Mouse (Mus musculus): ENCODE results near the gene Bmp6. TPM values are rescaled to one million over a fixed set of nuclear protein-coding genes. Genes with fewer than 3 reads are reported as not detected.

Gene Bmp6
- polyA plus RNA-seq, 1 experiment, result not detected

DNA sequence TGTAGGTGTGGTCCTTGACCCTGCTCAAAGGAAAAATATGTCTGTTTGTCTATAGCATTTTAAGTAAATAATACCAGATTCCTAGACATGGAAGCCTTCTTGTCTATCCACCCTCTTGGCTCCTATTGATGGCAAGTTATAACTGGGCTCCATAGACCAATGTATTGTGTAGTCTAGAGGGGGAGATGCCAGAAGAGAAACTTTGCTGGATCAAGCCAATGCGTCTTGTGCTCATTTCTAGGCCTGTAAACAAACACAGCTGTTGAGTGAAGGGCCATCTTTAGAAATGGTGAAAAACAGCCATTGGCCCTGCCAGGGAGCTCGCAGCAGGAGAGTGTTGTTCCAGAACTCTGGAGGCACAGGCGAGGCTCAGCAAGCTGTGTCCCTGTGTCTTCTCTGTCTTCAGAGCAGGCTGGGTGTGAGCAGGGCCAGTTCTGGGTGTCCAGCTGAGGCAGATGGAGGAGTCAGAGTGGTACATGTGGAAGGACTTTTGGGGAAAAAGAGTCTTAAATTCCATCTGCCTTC is 41.2 kb downstream of the Bmp6 start:
- no peaks in the 10 kb centered on the region for H3K4me1 ChIP-seq (ENCODE audit: control insufficient read depth, insufficient read depth, low read length)
- TF ChIP-seq CTCF (IDR thresholded peaks at IDR 0.05; ENCODE audit: low read depth, low read length) (no peak), POLR2A (IDR thresholded peaks at IDR 0.05; ENCODE audit: borderline replicate concordance, low read depth, low read length) (no peak)
- no peak overlapping the region for H3K4me3 ChIP-seq (ENCODE audit: insufficient read depth, low read length)
- no peak overlapping the region for H3K27ac ChIP-seq (ENCODE audit: insufficient read depth, low read depth, low read length)

DNA sequence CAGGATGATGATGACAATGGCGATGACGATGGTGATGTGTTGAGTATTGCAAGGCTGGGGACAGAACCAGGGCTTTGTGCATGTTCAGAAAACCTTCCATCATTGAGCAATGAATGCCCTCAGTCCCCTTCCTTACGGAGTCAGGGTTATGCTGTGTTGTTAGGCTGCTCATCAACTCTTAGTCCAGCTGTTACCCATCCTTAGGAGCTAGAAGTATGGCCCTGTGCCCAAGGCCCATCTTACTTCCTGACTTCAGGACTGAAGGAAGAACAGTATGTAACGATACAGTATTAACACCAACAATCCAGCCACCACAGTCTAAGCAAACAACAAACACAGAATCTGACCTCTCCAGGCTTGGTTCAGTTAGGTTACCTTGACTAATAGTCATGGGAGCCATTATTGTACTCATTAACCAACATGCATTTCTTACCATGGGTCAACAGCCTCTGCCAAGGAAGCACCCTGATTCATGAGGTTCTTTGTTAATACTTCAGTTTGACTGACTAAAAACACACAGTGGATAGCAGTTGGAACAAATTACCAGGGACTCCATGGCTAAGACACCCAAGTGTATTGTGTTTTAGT is 42.6 kb downstream of the Bmp6 start:
- TF ChIP-seq CTCF (IDR thresholded peaks at IDR 0.05; ENCODE audit: low read depth, low read length), result no peak
- TF ChIP-seq POLR2A (IDR thresholded peaks at IDR 0.05; ENCODE audit: borderline replicate concordance, low read depth, low read length), result no peak
- Histone ChIP-seq H3K4me3 (ENCODE audit: insufficient read depth, low read length) (no peak overlapping the region), H3K27ac (ENCODE audit: insufficient read depth, low read depth, low read length) (no peak overlapping the region), H3K4me1 (ENCODE audit: control insufficient read depth, insufficient read depth, low read length) (no peaks in the 10 kb centered on the region)

DNA sequence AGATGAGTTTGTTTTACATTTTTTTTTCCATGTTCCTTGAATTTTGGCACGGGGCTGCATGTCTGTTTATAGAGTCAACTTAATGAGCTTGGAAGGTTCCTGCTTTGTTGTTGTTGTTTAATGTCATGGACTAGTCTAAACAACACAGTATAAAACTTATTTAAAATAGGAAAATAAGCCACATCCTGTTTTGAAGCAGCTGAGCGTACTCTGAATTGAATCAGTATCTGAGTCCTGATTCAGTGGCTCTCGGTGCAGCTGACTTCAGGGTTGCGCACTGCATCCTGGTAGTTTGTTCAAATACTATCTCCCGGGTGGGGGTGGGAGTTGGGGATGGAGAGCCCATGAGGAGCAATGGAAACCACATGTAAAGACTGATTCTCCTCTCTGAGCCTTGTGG is 48.5 kb downstream of the Bmp6 start:
- no peak overlapping the region for H3K4me3 ChIP-seq (ENCODE audit: insufficient read depth, low read length)
- no peaks in the 10 kb centered on the region for H3K4me1 ChIP-seq (ENCODE audit: control insufficient read depth, insufficient read depth, low read length)
- no peak overlapping the region for H3K27ac ChIP-seq (ENCODE audit: insufficient read depth, low read depth, low read length)
- TF ChIP-seq CTCF (IDR thresholded peaks at IDR 0.05; ENCODE audit: low read depth, low read length) (no peak), POLR2A (IDR thresholded peaks at IDR 0.05; ENCODE audit: borderline replicate concordance, low read depth, low read length) (no peak)

DNA sequence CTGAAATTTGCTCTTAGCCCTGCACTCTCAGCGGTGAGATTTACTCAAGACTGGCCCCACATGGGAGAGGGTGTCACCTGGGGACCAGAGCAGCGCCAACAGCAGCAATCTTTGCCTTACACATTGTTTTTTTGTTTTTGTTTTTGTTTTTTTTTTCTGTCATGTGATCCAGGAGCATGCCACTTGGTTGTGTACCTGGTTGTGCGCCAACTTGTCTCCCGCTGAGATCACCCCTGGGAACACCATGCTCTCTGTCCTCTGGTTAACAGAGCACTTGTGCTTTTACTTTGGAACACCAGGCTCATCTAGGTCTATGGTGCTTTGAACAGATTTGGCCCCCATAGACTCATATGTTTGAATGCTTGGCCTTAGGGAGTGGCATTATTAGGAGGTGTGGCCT is 50.1 kb downstream of the Bmp6 start:
- Histone ChIP-seq H3K4me3 (ENCODE audit: insufficient read depth, low read length) (no peak overlapping the region), H3K4me1 (ENCODE audit: control insufficient read depth, insufficient read depth, low read length) (no peaks in the 10 kb centered on the region), H3K27ac (ENCODE audit: insufficient read depth, low read depth, low read length) (no peak overlapping the region)
- no peak for TF ChIP-seq POLR2A (IDR thresholded peaks at IDR 0.05; ENCODE audit: borderline replicate concordance, low read depth, low read length)
- no peak for TF ChIP-seq CTCF (IDR thresholded peaks at IDR 0.05; ENCODE audit: low read depth, low read length)

DNA sequence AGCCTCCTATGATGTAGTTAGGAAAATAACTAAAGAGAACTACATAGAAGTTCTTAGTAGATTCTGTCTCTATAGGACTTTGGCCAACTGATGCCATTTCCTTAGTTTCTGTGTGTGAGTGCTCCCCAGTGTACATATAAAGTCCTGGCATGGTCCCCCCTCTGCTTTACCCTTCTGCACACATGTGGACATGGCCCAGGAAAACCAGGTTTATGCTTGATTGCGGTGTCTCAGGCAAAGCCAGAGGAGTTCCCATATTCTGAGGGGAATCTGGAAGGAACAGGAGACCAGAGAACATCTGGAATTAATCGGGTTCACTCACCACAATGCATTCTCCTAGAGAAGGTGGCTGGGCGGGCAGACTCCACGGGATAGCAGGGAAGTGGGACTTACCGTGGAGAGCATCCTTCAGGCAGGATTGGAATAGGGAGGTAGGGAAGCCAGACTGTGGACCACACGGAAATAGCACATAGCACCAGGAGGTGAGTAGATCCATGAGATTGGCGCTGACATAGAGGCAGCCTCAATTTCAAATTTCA is 52.2 kb downstream of the Bmp6 start:
- Histone ChIP-seq H3K4me3 (ENCODE audit: insufficient read depth, low read length) (no peak overlapping the region), H3K4me1 (ENCODE audit: control insufficient read depth, insufficient read depth, low read length) (no peaks in the 10 kb centered on the region), H3K27ac (ENCODE audit: insufficient read depth, low read depth, low read length) (no peak overlapping the region)
- TF ChIP-seq CTCF (IDR thresholded peaks at IDR 0.05; ENCODE audit: low read depth, low read length) (no peak), POLR2A (IDR thresholded peaks at IDR 0.05; ENCODE audit: borderline replicate concordance, low read depth, low read length) (no peak)

DNA sequence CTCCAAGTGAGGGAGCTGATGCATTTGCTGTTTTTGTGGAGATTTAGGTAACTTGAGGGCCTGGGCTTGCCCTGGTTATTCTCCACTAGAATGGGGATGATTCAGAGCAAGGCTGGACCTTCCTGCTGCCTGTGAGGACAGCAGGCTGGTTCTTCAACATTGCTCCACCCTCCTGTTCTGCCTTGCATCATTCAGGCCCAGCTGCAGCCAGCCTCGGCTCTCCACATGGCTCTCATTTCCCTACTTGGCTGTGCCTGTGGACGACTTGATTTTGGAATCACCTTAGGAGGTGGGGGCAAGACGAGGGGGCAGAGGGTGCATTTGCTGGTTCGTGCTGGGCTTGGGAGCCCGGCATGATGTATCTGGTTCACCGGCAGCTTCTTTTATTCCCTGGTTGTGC is 53.8 kb downstream of the Bmp6 start:
- no peaks in the 10 kb centered on the region for H3K4me1 ChIP-seq (ENCODE audit: control insufficient read depth, insufficient read depth, low read length)
- H3K4me3 ChIP-seq (ENCODE audit: insufficient read depth, low read length), result no peak overlapping the region
- TF ChIP-seq CTCF (IDR thresholded peaks at IDR 0.05; ENCODE audit: low read depth, low read length) (no peak), POLR2A (IDR thresholded peaks at IDR 0.05; ENCODE audit: borderline replicate concordance, low read depth, low read length) (no peak)
- H3K27ac ChIP-seq (ENCODE audit: insufficient read depth, low read depth, low read length), result no peak overlapping the region

DNA sequence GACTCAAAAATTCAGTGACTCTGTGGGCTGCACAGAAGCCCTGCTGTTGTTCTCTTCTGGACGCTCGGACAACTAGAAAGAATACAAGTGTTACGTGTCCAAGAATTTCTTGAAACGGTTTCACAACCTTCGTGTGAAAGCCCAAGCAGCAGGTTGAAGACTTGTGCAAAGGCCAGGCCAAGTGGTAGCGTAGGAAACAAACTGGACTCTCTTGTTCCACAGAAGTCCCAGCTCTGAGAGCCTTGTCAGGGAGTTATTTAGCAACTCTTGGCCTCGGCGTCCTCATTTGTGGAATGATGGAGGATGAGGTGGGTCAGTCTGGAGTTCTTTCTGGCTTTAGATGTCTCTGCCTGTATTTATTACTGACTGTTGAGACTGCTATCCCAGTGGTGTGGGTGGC is 55.8 kb downstream of the Bmp6 start:
- TF ChIP-seq CTCF (IDR thresholded peaks at IDR 0.05; ENCODE audit: low read depth, low read length), result no peak
- no peak for TF ChIP-seq POLR2A (IDR thresholded peaks at IDR 0.05; ENCODE audit: borderline replicate concordance, low read depth, low read length)
- Histone ChIP-seq H3K4me1 (ENCODE audit: control insufficient read depth, insufficient read depth, low read length) (no peaks in the 10 kb centered on the region), H3K4me3 (ENCODE audit: insufficient read depth, low read length) (no peak overlapping the region), H3K27ac (ENCODE audit: insufficient read depth, low read depth, low read length) (no peak overlapping the region)

DNA sequence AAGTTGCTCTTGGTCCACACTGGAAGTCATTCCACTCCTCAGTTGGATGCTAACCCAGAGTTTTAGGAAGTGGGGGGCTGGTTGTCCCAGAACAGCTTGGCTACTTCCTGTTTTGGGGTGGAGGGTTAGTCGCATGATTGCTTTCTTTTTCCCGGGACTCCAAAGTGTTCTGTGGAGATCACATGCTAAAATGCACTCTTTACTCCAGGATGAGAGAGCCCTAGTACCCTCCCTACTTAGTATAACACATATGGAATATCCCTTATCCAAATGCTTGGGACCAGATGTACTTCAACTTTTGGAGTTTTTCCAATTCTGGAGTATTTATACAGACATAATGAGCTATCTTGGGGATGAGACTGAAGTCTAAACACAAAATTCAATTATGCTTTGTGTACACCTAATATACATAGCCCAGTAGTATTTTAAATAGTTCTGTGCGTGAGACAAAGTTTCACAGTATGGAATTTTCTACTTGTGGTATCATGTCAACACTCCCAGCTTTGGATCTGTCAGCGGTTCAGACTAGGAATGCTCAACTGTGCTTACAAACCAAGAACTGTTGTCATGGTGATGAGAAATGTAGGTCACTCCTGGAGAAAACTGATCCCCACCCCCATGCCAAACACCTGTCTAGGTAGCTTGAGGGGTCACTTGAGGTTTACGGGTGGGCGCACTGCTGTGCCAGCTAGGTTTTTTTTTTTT is 62.9 kb downstream of the Bmp6 start:
- Histone ChIP-seq H3K27ac (ENCODE audit: insufficient read depth, low read depth, low read length) (no peak overlapping the region), H3K4me1 (ENCODE audit: control insufficient read depth, insufficient read depth, low read length) (peaks cover 6% of the 10 kb centered on the region), H3K4me3 (ENCODE audit: insufficient read depth, low read length) (no peak overlapping the region)
- TF ChIP-seq POLR2A (IDR thresholded peaks at IDR 0.05; ENCODE audit: borderline replicate concordance, low read depth, low read length) (no peak), CTCF (IDR thresholded peaks at IDR 0.05; ENCODE audit: low read depth, low read length) (no peak)

DNA sequence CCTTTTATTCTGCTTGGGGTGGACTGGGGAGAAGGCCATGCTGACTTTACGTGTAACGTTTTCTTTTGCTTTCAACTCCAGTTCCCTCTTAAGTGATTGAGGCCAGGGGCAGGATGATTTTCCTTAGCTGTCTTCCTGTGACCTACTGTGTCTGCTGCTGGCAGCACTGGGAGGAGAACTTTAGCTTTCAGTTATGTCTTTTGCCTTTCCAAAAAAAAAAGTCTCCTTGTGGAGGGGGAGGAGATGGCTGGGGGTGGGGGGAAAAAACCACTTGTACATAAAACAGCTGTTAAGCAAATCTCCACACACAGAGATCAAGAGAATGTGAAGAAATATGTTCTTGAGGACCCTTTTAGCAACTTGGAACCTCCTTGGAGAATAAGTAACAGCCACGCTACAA is 63.7 kb downstream of the Bmp6 start:
- Histone ChIP-seq H3K4me3 (ENCODE audit: insufficient read depth, low read length) (no peak overlapping the region), H3K27ac (ENCODE audit: insufficient read depth, low read depth, low read length) (no peak overlapping the region), H3K4me1 (ENCODE audit: control insufficient read depth, insufficient read depth, low read length) (peaks cover 6% of the 10 kb centered on the region)
- TF ChIP-seq CTCF (IDR thresholded peaks at IDR 0.05; ENCODE audit: low read depth, low read length) (no peak), POLR2A (IDR thresholded peaks at IDR 0.05; ENCODE audit: borderline replicate concordance, low read depth, low read length) (no peak)

DNA sequence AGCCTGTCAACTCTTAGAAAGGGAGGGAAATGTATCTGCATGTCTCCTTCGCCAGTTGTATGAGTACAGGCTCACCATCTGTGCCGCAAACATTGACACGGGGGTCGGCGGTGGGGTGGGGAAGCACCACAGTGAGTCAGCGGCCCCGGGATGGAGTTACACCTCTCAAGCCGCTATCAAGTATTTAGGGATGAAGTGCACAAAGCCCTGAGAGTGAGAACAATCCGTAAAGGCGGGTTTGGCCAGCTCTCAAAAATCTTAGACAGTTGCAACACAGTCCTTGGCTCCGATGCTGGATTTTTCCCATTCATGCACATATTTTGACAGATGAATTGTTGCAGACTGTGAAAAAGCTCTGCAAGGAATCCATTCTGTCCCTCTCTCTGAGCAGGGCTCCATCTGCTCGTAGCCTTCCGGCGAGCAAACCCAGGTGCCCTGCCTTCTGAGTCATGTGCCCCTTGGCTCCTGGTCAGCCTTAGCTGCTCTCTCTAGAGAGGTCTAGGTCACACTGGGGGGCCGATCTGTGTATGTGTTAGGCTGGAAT is 65.5 kb downstream of the Bmp6 start:
- TF ChIP-seq CTCF (IDR thresholded peaks at IDR 0.05; ENCODE audit: low read depth, low read length), result no peak
- no peak for TF ChIP-seq POLR2A (IDR thresholded peaks at IDR 0.05; ENCODE audit: borderline replicate concordance, low read depth, low read length)
- Histone ChIP-seq H3K27ac (ENCODE audit: insufficient read depth, low read depth, low read length) (no peak overlapping the region), H3K4me3 (ENCODE audit: insufficient read depth, low read length) (no peak overlapping the region), H3K4me1 (ENCODE audit: control insufficient read depth, insufficient read depth, low read length) (peaks cover 6% of the 10 kb centered on the region)

All from bone marrow macrophage, adult 2 months (primary cell).